Mouse (Mus musculus) kidney, embryonic 16.5 days (tissue): Measurements from ENCODE around the gene Lingo2. TPM values are rescaled to one million over a fixed set of nuclear protein-coding genes. Genes with fewer than 3 reads are reported as not detected.

Experiments
- ATAC-seq: fragments of 200-750 bp; cut with Nextera tagmentation; 2 replicates; pipeline ENCODE4 v1.8.0; 2017; ENCODE audit warnings: moderate TSS enrichment; ENCODE audit not compliant: low FRiP score, low TSS enrichment
- H3K27ac ChIP-seq: fragments of 300-500 bp; sonication (generic); 2 replicates; pipeline ENCODE4 v1.5.1; 2014; ENCODE audit warnings: low read length
- H3K27me3 ChIP-seq: fragments of 300-500 bp; sonication (generic); 2 replicates; pipeline ENCODE4 v1.6.1; 2014; ENCODE audit warnings: low read length, control low read depth, mixed read lengths; ENCODE audit not compliant: insufficient read depth
- H3K36me3 ChIP-seq: fragments of 300-500 bp; sonication (generic); 2 replicates; pipeline ENCODE4 v1.6.1; 2014; ENCODE audit warnings: low read length, control low read depth, mixed read lengths; ENCODE audit not compliant: insufficient read depth
- H3K4me1 ChIP-seq: fragments of 300-500 bp; sonication (generic); 2 replicates; pipeline ENCODE4 v1.6.1; 2014; ENCODE audit warnings: low read length, control low read depth, mixed read lengths; ENCODE audit not compliant: insufficient read depth
- H3K4me2 ChIP-seq: fragments of 300-500 bp; sonication (generic); replicated peaks from 2 replicates; pipeline ENCODE4 v1.6.1; 2014; ENCODE audit warnings: low read depth, low read length
- H3K4me3 ChIP-seq: fragments of 300-500 bp; sonication (generic); 2 replicates; pipeline ENCODE4 v1.5.1; 2014; ENCODE audit warnings: mild to moderate bottlenecking, low read length
- H3K9ac ChIP-seq: fragments of 300-500 bp; sonication (generic); replicated peaks from 2 replicates; pipeline ENCODE4 v1.6.1; 2014; ENCODE audit warnings: low read length
- H3K9me3 ChIP-seq: fragments of 300-500 bp; sonication (generic); 2 replicates; pipeline ENCODE4 v1.6.1; 2016; ENCODE audit warnings: low read length, control low read depth
- WGBS: fragments of 180-500 bp; shearing (Covaris S2); extraction: QIAGEN DNeasy Blood & Tissue Kit; methylation state at CpG from one replicate; pipeline ENCODE4 v1.1.7; 2014; 5-methylcytosine and 5-hydroxymethylcytosine counted together
- polyA plus RNA-seq: library from polyadenylated mRNA; unstranded; fragments of >200 nt; fragmentation: Nextera tagmentation; extraction: Ambion mirVana; gene quantifications from 2 replicates; pipeline ENCODE4 v1.2.1, GENCODE M21; 2015

Gene Lingo2
- polyA plus RNA-seq, 1 experiment from 2014 or later, result 0.22 TPM

- no peak overlapping the region for H3K4me2 ChIP-seq
- ATAC-seq, result no peak
Measured at GRCm38 (mm10) chr4:36040361-36040760, 911.2 kb downstream of the Lingo2 start.

GRCm38 (mm10) chr4:36038742-36039141, 912.8 kb downstream of the Lingo2 start:
- Histone ChIP-seq H3K9ac (no peak overlapping the region), H3K27me3 (no peaks in the 10 kb centered on the region), H3K4me1 (no peaks in the 10 kb centered on the region), H3K27ac (no peak overlapping the region), H3K4me2 (no peak overlapping the region), H3K9me3 (no peaks in the 10 kb centered on the region), H3K4me3 (no peak overlapping the region), H3K36me3 (no peaks in the 10 kb centered on the region)
- ATAC-seq, result no peak
- 96% methylated on average over 2 of the region's 2 CpGs for WGBS

More at GRCm38 (mm10) chr4:36040361-36040760, 911.2 kb downstream of the Lingo2 start:
- no peaks in the 10 kb centered on the region for H3K4me1 ChIP-seq
- H3K9me3 ChIP-seq, result no peaks in the 10 kb centered on the region
- no peak overlapping the region for H3K27ac ChIP-seq
- H3K4me3 ChIP-seq, result no peak overlapping the region
- WGBS, result 80% methylated on average over 3 of the region's 3 CpGs
- H3K27me3 ChIP-seq, result no peaks in the 10 kb centered on the region
- no peak overlapping the region for H3K9ac ChIP-seq
- H3K36me3 ChIP-seq, result no peaks in the 10 kb centered on the region

- Histone ChIP-seq H3K4me1 (no peaks in the 10 kb centered on the region), H3K4me3 (no peak overlapping the region), H3K36me3 (no peaks in the 10 kb centered on the region), H3K27me3 (no peaks in the 10 kb centered on the region), H3K9me3 (no peaks in the 10 kb centered on the region), H3K4me2 (no peak overlapping the region), H3K9ac (no peak overlapping the region), H3K27ac (no peak overlapping the region)
- WGBS, result 47% methylated on average over 5 of the region's 5 CpGs
- ATAC-seq, result no peak
Measured at GRCm38 (mm10) chr4:36032039-36032438, 919.5 kb downstream of the Lingo2 start.

GRCm38 (mm10) chr4:36014181-36014580, 937.4 kb downstream of the Lingo2 start:
- no peaks in the 10 kb centered on the region for H3K36me3 ChIP-seq
- no peaks in the 10 kb centered on the region for H3K27me3 ChIP-seq
- ATAC-seq, result no peak
- H3K9ac ChIP-seq, result no peak overlapping the region
- WGBS, result 48% methylated on average over 4 of the region's 4 CpGs
- H3K4me2 ChIP-seq, result no peak overlapping the region
- H3K4me1 ChIP-seq, result no peaks in the 10 kb centered on the region
- no peaks in the 10 kb centered on the region for H3K9me3 ChIP-seq
- no peak overlapping the region for H3K27ac ChIP-seq
- no peak overlapping the region for H3K4me3 ChIP-seq

GRCm38 (mm10) chr4:35992005-35992763, 959.4 kb downstream of the Lingo2 start:
- no peak overlapping the region for H3K4me2 ChIP-seq
- no peak overlapping the region for H3K9ac ChIP-seq
- H3K36me3 ChIP-seq, result no peaks in the 10 kb centered on the region
- WGBS, result 58% methylated on average over 2 of the region's 2 CpGs
- no peaks in the 10 kb centered on the region for H3K4me1 ChIP-seq
- ATAC-seq, result no peak
- no peak overlapping the region for H3K4me3 ChIP-seq
- no peaks in the 10 kb centered on the region for H3K27me3 ChIP-seq
- H3K9me3 ChIP-seq, result no peaks in the 10 kb centered on the region
- no peak overlapping the region for H3K27ac ChIP-seq

- H3K27ac ChIP-seq, result no peak overlapping the region
- WGBS, result 76% methylated on average over 6 of the region's 6 CpGs
- no peak for ATAC-seq
- H3K27me3 ChIP-seq, result no peaks in the 10 kb centered on the region
- H3K36me3 ChIP-seq, result no peaks in the 10 kb centered on the region
- no peak overlapping the region for H3K9ac ChIP-seq
- H3K9me3 ChIP-seq, result no peaks in the 10 kb centered on the region
- no peak overlapping the region for H3K4me2 ChIP-seq
- H3K4me1 ChIP-seq, result no peaks in the 10 kb centered on the region
- no peak overlapping the region for H3K4me3 ChIP-seq
Measured at GRCm38 (mm10) chr4:35986012-35986411, 965.5 kb downstream of the Lingo2 start.

GRCm38 (mm10) chr4:35963532-35963931, 988.0 kb downstream of the Lingo2 start:
- H3K4me1 ChIP-seq, result no peaks in the 10 kb centered on the region
- no peak overlapping the region for H3K4me3 ChIP-seq
- H3K27ac ChIP-seq, result no peak overlapping the region
- 87% methylated on average over 4 of the region's 4 CpGs for WGBS
- no peak overlapping the region for H3K4me2 ChIP-seq
- H3K9me3 ChIP-seq, result no peaks in the 10 kb centered on the region
- no peaks in the 10 kb centered on the region for H3K27me3 ChIP-seq
- no peak for ATAC-seq
- H3K36me3 ChIP-seq, result no peaks in the 10 kb centered on the region
- no peak overlapping the region for H3K9ac ChIP-seq

GRCm38 (mm10) chr4:35951894-35952293, 999.7 kb downstream of the Lingo2 start:
- no peak for ATAC-seq
- Histone ChIP-seq H3K4me1 (no peaks in the 10 kb centered on the region), H3K27me3 (no peaks in the 10 kb centered on the region), H3K4me2 (no peak overlapping the region), H3K4me3 (no peak overlapping the region), H3K36me3 (no peaks in the 10 kb centered on the region), H3K9me3 (no peaks in the 10 kb centered on the region), H3K27ac (no peak overlapping the region), H3K9ac (no peak overlapping the region)

GRCm38 (mm10) chr4:35951251-35951650, 1000.3 kb downstream of the Lingo2 start:
- H3K27ac ChIP-seq, result no peak overlapping the region
- H3K27me3 ChIP-seq, result no peaks in the 10 kb centered on the region
- no peak for ATAC-seq
- H3K4me2 ChIP-seq, result no peak overlapping the region
- H3K9me3 ChIP-seq, result no peaks in the 10 kb centered on the region
- no peak overlapping the region for H3K4me3 ChIP-seq
- H3K9ac ChIP-seq, result no peak overlapping the region
- WGBS, result 82% methylated on average over 3 of the region's 3 CpGs
- H3K36me3 ChIP-seq, result no peaks in the 10 kb centered on the region
- H3K4me1 ChIP-seq, result no peaks in the 10 kb centered on the region

GRCm38 (mm10) chr4:35934056-35934661, 1017.4 kb downstream of the Lingo2 start:
- Histone ChIP-seq H3K36me3 (no peaks in the 10 kb centered on the region), H3K27me3 (no peaks in the 10 kb centered on the region), H3K27ac (no peak overlapping the region), H3K9me3 (no peaks in the 10 kb centered on the region), H3K4me1 (no peaks in the 10 kb centered on the region), H3K4me3 (no peak overlapping the region), H3K9ac (no peak overlapping the region), H3K4me2 (no peak overlapping the region)
- 81% methylated on average over 4 of the region's 4 CpGs for WGBS
- ATAC-seq, result no peak
